Mouse (Mus musculus) induced T-regulatory cell, adult 2 months (primary cell): ENCODE data around the gene Ndst2.

Experiments
- DNase-seq: peaks from one replicate; pipeline ENCODE4 v3.0.0-alpha.2; 2012; ENCODE audit warnings: low read depth

Gene Ndst2

GRCm38 (mm10) chr14:20698515-20698914 is 35.8 kb downstream of the Ndst2 start:
- DNase-seq: no peak

- DNase-seq: peak; percentile 63
These were observed 37.4 kb downstream of the Ndst2 start for GRCm38 (mm10) chr14:20696986-20697385.

GRCm38 (mm10) chr14:20695761-20696520 is 38.4 kb downstream of the Ndst2 start:
- DNase-seq: no peak

GRCm38 (mm10) chr14:20694884-20695760 is 39.2 kb downstream of the Ndst2 start, which contains the start of gene Fut11:
Gene Fut11, plus strand, starts transcription at chr14:20694968.
- DNase-seq: peak; percentile 92

GRCm38 (mm10) chr14:20694185-20694883 is 40.0 kb downstream of the Ndst2 start:
- DNase-seq: no peak

GRCm38 (mm10) chr14:20693589-20694101 is 40.7 kb downstream of the Ndst2 start:
- no peak for DNase-seq

- DNase-seq: no peak
These were observed 42.6 kb downstream of the Ndst2 start for GRCm38 (mm10) chr14:20691772-20692171.

GRCm38 (mm10) chr14:20689009-20689408 is 45.4 kb downstream of the Ndst2 start:
- no peak for DNase-seq

GRCm38 (mm10) chr14:20686576-20686975 is 47.8 kb downstream of the Ndst2 start:
- DNase-seq: no peak

GRCm38 (mm10) chr14:20682498-20682897 is 51.9 kb downstream of the Ndst2 start:
- DNase-seq: peak; percentile 87

GRCm38 (mm10) chr14:20681742-20682141 is 52.6 kb downstream of the Ndst2 start:
- no peak for DNase-seq

- no peak for DNase-seq
These were observed 56.5 kb downstream of the Ndst2 start for GRCm38 (mm10) chr14:20677906-20678305.

GRCm38 (mm10) chr14:20674064-20674833 is 60.1 kb downstream of the Ndst2 start, which contains the start of gene Sec24c:
Gene Sec24c, plus strand, starts transcription at chr14:20674308.
- DNase-seq: peak; percentile 100

- DNase-seq: no peak
These were observed 60.7 kb downstream of the Ndst2 start for GRCm38 (mm10) chr14:20673735-20674063.
